Mouse (Mus musculus) layer of hippocampus, adult 9-10 months (tissue): ENCODE results near the gene Entpd1.

ENCODE experiments used
- DNase-seq: peaks from one replicate; pipeline ENCODE4 v3.0.0; 2022; ENCODE audit warnings: low spot score

Entpd1 gene

DNA sequence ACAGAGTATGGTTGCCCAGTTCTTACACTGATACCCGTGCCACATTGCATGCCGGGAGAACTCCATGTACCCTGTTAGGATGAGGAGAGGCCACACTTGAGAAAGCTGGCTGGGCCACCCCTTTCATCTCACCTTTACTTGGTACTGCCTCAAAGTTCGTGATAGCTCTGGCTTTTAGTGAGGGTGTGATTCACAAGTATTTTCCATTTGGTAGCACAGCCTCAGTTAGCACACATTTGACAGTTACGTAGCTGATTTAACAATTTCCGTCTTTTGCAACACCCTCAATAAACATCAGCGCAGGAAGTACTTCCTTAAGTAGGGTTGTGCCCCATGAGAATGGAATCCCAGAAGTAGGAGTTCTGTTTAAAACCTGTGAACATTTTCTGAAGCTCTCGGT lies 53.6 kb downstream of the Entpd1 start:
- no peak for DNase-seq

DNA sequence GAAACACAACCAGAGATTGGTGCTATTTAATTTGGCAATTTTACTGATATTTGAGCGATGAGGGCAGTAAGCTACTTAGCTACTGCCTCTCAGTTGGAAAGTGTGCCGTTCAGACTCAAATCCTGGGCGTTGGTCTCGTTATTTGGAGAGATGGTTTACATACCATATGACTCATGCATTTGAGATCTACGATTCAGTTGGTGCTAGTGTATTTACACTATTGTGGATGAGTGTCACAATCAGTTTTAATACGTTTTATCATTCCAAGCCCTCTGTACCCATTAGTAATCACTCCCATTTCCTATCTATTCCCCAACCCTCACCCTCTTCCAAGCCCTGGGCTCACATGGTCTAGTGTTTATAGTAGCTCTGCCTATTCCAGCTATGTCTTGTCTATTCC lies 54.9 kb downstream of the Entpd1 start:
- DNase-seq: no peak

DNA sequence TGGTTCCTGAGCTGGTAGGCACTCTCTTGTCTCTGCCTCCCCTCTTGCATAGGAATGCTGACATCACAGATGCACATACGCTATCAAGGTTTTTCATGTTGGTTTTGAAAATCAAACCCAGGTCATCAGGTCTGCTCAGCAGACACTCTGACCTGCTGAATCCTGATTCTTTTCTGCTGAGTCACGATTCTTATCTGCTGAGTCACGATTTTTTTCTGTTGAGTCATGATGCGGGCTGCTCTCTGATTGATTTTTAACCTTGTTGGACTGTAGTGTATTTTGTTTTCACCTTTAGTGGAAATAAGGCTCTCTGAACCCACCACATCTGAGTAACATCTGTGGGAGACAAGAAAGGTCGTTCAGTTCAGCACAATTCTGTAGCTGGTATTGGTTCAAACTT lies 63.2 kb downstream of the Entpd1 start:
- no peak for DNase-seq

DNA sequence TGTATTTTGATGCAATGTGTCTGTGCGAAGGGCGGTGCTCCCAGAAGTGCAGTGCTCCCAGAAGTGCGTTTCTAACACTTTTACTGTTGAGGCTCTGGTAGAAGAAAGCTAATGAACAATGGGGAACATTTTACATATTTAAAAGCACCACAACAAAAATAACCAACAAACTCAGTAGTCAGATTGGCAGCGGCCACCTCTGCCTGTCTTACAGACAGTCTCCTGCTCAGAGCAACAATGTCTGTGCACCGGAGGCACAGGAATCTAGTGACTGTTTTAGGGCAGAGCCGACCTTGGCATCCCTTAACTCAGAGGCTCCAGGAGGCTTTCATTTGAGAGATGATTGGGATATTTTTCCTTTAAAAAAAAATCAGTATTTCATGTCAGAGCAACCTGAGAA lies 65.9 kb downstream of the Entpd1 start:
- DNase-seq: no peak

DNA sequence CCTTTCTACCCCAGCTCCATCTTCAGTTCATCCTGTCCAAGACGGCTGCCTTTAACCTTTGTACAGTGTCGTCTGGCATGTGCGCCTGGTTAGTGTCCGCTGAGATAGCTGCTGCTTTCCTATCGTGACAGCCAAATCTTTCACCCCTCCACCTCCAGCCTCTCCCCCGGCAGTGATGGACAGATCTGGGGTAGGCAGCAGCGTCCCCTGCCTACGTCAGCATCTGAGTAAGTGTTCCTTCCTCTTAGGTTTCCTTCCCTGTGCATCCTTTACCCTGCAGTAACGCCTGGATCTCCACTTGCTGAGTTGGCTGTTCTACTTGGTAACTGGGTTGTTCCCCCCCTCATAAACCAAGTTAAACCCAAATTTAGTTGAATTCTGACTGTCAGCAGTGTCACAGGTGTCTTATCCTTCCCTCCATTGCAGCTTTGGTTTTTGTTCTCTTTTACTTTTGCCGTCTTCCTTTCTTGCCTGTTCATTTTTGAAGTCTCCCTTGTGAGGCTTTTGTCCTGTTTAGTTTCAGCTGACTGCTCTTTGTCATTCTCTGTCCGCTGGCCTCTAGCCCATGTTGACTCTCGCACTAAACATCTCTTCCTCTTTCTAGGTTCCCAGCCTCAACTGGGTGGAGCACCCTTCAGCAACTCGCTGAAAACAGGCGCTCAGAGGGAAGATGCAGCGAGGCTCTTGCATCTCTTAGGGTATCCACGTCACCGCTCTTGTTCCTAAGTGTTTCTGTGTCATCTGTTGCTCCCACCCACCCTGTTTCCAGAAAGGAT lies 66.6 kb downstream of the Entpd1 start:
- no peak for DNase-seq

DNA sequence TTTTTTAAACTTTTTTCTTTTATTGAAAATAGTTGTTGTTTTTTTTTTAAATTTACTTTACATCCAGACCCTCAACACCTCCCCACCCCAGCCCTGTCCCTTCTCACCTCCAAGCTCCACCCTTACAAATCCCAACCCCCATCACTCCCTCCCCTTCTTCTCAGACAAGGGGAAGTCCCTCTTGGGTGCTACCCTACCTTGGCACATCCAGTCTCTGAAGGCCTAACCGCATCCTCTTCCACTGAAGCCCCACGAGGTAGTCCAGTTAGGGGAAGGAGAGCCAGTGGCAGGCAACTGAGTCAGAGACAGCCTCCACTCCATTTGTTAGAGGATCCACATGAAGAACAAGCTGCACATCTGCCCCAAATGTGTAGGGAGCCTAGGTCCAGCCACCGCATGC lies 67.5 kb downstream of the Entpd1 start:
- no peak for DNase-seq

DNA sequence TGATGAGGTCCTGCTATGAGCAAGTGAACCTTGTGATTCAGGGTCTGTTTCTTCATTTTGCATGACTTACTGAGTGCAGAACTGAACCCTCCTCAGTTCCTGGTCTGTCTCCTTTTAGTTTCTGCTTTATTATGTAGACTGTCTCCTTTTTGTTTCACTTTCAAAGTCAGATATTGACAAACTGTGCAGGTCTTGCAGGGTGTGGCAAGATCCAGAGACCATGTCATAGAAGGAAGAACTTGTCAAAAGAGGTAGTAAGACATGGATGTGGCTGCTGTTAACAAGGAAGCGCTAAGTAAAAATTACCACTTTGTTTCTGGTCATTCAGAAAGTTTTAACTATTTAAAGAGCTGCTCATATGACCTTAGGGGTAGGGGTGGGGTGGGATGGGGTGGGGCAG lies 72.0 kb downstream of the Entpd1 start:
- DNase-seq: no peak

DNA sequence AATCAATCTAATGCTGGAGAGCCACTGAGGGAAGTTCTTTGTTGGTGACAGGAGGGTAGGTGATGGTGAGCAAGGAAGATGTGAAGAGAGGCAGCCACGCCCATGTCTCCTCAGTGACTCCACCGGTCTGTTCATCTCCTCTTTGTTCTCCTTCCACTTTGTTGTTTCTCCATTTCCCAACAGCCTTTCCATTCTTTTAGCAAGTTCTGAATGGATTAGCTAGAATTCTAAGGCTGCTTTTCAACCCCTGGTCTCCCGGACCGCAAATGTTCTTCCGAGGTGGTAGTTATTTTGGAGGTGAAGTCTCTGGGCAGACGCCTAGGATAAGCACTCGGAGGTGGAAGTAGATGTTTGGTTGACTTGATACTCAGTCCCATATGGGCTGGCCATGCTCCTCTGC lies 72.4 kb downstream of the Entpd1 start:
- DNase-seq: no peak

DNA sequence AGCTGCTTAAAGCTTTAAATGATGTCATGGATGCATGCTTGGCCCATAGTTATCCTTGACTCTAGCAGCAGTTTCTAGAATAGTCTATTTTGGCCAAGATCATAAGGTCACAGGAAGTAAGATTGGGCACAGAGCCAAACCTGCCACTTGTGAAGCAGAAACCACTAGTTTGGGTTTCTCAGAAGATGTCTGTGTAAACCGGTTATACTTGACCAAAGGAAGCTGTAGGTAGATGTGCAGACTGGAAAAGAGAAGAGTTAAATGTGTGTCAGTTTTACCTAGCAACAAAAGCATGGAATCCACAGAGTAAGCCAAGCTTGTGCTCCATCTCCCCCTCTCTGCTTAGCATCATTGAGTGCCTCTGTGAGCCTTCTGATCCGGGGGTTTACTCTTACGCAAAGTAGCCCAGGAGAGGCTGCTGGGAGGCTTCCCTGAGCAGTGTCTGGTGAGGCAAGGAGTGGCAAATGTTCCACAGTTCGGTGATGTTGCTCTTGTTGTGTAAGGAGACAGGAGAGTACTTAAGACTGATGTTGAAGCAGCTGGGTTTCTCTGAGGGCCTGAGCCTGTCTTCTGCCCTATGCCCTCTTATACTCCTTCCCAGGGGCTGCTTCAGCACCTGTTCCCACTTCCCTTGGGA lies 75.2 kb downstream of the Entpd1 start:
- DNase-seq: no peak

DNA sequence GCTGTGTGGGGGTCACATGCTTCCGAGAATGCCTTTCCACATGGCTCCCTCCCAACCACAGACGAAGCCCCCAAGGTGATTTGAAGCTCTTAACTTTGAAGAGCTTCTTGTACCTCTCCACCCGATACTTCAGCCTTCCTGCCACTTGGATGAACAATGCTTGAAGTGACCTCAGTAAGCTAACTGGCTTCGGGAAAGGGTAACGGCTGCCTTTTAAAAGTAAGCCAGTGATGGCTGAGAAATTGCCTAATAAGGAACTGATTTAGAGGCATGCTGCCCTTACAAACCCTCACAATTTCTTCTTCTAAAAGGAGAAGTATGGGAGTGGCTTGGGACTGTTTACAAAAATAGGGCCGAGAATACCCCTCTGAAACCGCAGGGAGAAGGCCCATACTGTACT lies 81.0 kb downstream of the Entpd1 start:
- no peak for DNase-seq

DNA sequence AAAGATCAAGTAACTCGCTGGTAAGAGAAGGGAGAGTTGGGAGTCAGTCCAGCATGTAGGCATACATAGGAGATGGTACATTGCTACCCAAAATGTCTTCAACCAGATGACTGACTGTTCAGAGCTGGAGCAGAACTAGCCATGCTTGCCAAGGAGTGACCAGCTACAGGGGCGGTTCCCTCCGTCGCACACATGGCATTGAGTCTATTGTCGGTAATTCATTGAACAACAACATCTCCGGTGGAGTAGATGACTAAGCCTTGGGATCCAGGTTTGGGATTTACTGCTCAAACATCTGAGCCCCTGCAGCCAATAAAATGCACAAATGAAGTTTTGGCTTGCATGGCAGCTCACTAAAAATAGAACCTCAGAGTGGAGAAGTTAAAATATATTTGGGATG lies 84.0 kb downstream of the Entpd1 start:
- DNase-seq: no peak

DNA sequence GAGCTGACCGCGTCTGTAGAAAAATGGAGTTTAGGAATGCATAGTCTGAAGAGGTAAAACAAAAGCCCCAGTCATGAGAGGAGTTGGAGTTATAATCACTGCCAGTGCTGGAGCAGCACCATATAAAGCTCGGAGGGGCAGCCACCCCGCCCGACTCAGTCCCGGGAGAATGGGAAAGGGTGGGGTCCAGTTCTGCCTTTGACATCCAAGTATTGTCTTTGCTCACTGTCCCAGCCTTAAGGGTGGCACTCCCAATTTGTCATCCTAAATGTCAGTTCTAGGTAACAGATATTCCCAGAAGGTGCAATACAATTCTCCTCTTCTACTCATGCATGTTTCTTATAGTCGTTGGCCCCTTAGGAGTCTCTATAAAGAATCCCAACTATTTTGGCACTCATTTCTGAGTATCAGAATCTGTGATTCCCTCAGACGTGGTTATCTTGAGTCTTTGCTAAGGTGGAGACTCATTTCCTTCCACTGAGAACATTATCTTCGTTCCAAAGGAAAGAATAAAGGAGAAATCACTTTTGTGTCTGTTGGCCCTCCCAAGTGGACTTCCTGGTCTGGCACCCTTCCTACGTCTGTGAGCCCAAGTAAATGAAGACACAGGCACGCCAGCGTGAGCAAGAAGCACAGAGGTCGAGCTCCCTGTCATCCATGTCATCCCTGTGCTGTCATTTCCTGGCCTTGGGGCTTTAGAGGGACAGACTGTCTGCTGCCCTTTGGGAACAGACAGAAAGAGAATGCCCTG lies 86.1 kb downstream of the Entpd1 start:
- no peak for DNase-seq

DNA sequence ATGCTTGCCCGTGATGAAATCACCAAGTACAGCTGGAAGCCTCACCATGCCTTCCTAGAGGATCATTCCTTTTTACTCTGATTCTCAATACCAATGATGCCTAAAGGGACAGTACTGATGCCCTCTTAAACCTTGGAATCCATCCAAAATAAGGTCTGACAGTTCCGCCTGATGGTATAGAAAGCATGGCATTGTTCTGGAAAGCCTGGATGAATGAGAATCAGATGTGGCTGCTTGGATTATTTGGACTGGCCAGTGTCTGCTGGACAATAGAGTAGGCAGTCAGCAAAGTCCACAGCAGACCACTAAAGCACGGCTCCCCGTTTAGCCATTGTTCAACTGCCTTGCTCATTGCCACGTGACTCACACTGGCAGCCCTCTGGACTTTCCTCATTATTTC lies 87.7 kb downstream of the Entpd1 start:
- DNase-seq: no peak

DNA sequence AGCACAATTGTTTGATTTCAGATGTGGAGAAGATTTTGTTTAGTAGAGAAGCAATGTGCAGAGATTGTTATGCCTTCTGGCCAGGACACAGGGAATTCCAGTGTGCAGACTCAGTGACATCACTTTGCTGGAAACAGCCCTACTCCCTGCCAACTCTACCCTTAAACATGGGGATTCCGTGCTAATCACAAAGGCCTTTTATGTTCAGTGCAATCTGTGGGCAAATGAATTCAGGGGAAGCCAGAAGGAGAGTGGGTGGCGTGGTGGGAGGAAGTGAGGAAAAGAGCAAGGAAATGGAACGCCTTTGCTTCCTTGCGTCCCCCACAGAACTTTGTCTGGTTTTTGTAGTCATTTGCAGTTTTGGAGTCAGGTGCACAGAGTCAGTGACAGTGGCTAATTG lies 90.2 kb downstream of the Entpd1 start:
- peak; percentile 46 for DNase-seq

DNA sequence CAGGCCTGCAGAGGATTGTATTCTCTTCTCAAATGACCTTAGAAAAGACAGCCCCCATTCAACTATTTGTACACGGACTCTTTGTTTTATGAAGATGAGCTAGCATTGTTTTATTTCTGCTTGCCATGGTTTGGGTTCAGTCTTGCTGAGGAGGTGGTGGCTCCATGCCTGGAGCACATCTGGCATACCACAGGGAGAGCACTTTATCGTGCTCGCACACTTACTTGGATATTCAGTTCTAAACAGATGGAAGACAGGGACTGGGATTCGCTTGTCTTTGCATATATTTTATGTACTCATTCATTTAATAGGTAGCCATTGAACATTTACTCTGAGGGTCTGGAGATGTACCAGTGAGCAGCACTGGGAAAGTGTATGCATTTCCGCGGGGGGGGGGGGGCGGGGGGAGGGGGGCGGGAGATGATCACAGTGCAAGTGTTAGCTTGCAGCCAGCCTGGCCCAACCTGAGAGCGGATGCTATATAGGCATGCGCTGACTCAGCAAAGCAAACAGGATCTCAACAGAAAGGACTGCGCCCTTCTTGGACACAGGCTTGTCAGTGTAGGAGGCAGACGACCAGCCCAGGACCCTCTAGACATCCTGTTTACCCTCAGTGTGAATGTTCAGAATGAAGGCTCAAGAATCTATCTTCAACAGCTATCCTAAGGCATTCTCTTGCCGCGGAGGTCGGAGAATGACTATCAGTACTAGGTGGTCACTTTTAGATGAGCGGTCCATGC lies 100.9 kb downstream of the Entpd1 start:
- no peak for DNase-seq

DNA sequence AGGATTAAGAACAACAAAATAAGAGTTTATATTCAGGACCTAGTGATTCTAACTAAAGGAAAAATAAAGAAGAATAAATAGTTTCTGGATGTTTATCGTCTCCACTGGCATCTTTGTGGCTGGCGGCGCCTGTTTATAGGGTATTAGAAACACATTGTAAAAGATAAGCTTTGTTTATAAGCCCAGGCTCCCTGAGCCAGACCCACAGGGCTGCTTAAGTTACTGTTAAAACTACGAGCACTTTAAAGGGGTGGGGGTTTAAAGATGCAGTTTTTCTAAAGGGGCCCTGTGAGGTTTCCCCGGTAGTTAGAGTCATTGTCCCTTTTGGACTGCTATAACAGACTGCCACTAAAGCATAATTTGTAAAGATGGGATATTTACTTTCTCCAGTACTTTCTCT lies 102.5 kb downstream of the Entpd1 start:
- no peak for DNase-seq

DNA sequence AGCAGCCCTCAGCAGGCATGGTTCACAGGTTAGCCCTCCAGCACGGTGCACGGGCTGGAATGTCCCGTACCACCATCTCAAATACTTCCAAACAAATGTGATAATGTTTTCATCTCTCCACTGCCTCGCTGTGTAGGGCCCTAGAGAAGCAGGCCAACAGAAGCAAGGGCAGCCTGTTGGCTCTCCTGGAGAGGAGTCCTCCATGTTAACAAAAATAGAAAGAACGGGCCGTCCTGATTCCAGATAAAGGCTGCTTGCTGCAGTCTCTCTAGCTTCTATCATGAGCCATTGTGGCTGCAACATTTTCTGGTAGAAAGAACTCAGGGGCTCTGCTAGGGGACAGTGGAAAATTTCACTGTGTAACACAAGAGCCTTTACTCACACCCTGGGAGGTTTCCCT lies 104.8 kb downstream of the Entpd1 start:
- DNase-seq: no peak

DNA sequence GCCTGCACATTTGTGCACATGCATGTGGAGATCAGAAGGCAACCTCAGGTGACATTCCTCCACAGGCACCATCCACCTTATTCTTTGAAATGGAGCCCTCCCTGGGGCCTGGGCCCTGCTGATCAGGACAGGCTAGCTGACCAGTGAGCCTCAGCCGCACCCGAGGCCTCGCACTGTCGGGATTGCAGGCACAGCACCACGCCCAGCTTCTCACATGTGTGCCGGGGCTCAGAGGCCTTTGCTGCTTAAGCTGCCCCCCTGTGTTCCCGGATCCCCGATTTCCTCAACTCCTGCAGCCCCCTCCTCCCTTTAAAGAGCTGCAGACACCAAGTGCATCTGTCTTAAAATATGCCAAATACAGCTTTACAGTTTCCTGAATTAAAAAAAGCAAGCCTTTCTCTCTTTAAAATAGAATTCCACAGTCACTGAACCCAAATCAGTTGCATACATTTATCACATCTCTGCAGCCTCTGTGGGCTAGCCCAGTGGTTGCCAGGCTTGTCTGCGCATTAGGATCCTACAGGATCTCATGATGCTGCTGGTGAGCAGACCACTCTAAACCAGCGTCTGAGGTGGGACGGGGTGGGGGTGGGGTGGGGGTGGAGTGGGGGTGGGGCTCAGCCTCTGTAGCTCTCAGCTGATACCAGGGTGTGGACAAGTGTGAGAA lies 107.4 kb downstream of the Entpd1 start:
- no peak for DNase-seq

DNA sequence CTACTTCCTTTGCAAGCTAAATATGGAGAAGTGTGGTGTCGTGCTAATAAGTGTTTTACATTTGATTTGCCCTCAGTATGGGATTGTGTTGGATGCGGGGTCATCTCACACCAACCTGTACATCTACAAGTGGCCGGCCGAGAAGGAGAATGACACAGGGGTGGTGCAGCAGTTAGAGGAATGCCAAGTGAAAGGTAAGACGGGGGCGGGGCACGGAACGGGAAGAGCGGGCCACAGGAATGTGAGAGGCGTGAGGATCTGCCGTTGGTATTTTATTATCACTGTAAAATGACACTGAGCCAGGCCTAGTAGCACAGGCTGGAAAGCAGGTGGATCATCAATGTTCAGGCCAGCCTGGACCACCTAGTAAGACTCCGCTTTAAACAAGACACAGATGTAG lies 108.2 kb downstream of the Entpd1 start:
- no peak for DNase-seq

DNA sequence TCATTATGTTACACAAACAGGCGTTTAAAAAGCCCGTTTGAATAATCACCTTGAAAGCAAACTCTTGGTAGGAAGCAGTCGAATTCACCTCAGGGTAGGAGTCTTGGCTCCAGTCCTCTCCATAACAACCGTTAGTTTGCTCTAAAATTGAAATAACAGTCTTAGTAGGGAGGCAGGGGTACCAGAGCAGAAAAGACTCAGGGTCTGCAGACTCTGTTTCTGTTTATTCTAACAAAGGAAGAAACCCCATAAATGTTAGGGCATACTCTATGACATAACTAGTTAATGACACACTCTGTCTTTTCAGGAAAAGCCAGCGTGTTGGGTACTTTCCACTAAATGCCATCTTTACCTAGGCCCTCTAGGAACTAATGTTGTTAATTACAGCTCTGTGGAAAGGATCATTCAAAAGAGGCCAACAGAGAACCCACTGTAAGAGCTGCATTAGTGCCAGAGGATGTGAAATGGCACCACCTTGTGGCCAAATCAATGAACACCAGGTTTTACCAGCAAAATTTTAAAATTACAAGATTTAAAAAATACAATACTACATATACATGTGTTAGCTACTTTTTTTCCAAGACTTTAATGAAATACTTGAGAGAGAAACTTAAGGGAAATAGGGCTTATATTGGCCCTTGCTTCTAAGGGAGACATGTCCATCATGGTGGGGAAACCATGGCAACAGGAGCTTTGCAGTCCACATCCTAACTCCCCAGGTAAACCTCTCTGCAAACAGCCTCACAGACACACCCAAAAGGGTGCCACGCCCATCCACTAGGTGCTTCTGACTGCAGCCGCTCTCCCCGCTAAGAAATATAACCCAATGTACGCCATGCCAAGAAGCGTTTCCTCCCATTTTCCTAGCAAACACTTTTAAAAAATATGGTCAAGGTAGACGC lies 110.2 kb downstream of the Entpd1 start:
- DNase-seq: peak; percentile 61

DNA sequence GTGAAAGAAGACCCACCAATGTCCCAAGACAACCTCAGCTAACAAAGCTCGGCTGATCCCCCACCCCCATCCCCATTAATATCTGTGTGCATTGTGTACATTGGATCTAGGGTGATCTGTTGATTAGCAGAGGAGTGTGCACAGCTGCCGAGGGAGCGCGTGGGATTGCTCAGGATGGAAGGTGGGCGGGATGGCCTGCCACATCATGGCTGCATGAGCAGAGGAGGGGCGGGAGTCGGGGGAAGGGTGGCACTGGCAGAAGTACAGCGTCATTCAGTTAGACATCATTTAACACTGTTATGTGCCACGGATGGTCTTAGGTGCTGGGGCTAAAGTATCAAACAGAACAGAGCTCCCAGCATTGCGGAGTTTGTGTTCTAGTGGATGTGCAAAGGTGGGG lies 111.3 kb downstream of the Entpd1 start:
- DNase-seq: no peak
